Mouse (Mus musculus) adipose tissue, adult 10 weeks (tissue): ENCODE data around the gene Gm2696. TPM values are rescaled to one million over a fixed set of nuclear protein-coding genes. Genes with fewer than 3 reads are reported as not detected.

Experiments used
- polyA plus RNA-seq: library from polyadenylated mRNA; stranded (reverse); fragments of 350-450 nt; fragmentation: Illumina TruSeq; extraction: RNeasy Lipid Tissue Mini Kit (QIAGEN cat#74804); gene quantifications from one replicate; pipeline ENCODE4 v1.2.3, GENCODE M21; 2014; ENCODE audit warnings: low read depth, low replicate concordance

Gm2696 gene
- not detected for polyA plus RNA-seq

GRCm38 (mm10) chr10:77814382-77814781 lies at the start of gene Gm2696:
Gm2696 (plus strand) TSS chr10:77814682.

DNA sequence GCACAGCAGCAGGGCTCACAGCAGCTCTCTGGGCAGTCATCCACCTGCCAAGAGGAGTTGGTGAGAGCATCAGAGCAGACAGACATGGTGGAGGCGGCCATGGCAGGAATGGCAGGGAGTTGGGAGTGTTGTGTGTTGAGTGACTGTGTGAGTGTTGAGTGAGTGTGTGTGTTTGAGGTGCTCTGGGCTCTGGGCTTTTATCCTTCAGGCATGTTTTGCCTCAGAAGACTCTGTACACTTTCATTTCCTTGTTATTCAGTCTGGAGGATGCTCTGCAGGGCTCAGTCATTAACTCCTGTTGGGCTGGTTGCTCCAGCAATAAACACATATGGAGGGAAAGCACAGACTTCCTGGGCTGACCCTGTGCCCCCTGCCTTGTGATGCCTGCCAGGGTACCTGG lies 43.3 kb upstream of the Gm2696 start, which contains the start of gene Gm3238:
Gene Gm3238 (minus strand): TSS at position 101 of the 400 bp plus-strand sequence.

DNA sequence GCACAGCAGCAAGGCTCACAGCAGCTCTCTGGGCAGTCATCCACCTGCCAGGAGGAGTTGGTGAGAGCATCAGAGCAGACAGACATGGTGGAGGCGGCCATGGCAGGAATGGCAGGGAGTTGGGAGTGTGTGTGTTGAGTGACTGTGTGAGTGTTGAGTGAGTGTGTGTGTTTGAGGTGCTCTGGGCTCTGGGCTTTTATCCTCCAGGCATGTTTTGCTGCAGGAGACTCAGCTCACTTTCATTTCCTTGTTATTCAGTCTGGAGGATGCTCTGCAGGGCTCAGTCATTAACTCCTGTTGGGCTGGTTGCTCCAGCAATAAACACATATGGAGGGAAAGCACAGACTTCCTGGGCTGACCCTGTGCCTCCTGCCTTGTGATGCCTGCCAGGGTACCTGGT lies 37.6 kb upstream of the Gm2696 start, which contains the start of gene Gm7138:
Gene Gm7138 (minus strand): TSS at position 101 of the 400 bp plus-strand sequence.

GRCm38 (mm10) chr10:77782442-77782841 lies 32.0 kb upstream of the Gm2696 start, which contains the start of gene Gm3250:
Gm3250 (minus strand) TSS chr10:77782542.

DNA sequence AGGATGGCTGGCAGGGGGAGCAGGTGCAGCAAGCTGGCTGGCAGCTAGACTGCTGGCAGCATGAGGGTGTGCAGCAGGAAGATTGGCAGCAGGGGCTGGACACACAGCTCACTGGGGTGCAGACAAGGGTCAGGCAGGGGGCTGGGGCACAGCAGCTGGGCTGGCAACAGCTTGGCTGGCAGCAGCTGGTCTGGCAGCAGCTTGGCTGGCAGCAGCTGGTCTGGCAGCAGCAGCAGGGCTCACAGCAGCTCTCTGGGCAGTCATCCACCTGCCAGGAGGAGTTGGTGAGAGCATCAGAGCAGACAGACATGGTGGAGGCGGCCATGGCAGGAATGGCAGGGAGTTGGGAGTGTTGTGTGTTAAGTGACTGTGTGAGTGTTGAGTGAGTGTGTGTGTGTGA lies 26.6 kb upstream of the Gm2696 start, which contains the start of gene Gm7137:
Gene Gm7137 (minus strand): TSS at position 325 of the 400 bp plus-strand sequence.

GRCm38 (mm10) chr10:77794976-77795375 lies 19.5 kb upstream of the Gm2696 start, which contains the start of gene Gm9639:
Gm9639 (minus strand) TSS chr10:77795076.

GRCm38 (mm10) chr10:77798921-77799508 lies 15.5 kb upstream of the Gm2696 start, which contains the start of gene Gm19668:
Gm19668 (minus strand) TSS chr10:77799133.

GRCm38 (mm10) chr10:77811743-77812142 lies 2.7 kb upstream of the Gm2696 start, which contains the start of gene Gm9507:
Gm9507 (minus strand) TSS chr10:77811843.

DNA sequence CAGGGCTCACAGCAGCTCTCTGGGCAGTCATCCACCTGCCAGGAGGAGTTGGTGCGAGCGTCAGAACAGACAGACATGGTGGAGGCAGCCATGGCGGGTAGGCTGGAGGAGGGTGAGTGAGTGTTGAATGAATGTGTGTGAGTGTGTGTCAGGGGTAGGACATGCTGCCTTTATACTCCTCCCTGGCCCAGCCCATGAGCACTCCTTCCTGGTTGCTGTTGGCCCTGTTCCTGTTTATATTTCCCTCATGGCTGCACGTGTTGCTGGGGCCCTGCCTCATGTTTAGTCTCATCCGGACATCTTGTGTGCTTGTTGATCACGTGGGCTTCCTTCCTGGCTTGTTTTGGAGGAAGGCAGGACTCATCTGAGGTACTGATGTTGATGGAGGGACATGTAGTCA lies 12.5 kb downstream of the Gm2696 start, which contains the start of gene Krtap10-4:
Gene Krtap10-4 (minus strand): TSS at position 145 of the 400 bp plus-strand sequence.

GRCm38 (mm10) chr10:77835647-77836046 lies 21.2 kb downstream of the Gm2696 start, which contains the start of gene Krtap10-10:
Krtap10-10 (plus strand) TSS chr10:77835947.

DNA sequence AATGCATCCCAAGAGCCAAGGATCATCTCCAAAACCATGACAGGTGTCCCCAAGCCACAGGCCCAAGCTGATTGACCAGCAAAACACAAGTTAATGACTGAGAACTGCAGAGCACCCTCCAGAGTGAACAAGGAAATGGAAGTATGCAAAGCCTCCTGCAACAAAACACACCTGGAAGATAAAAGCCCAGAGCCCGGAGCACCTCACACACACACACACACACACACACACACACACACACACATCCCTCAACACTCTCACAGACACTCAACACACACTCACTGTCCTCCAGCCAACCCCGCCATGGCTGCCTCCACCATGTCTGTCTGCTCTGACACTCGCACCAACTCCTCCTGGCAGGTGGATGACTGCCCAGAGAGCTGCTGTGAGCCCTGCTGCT lies 32.0 kb downstream of the Gm2696 start, which contains the start of gene Gm36176:
Gene Gm36176 (plus strand): TSS at position 301 of the 400 bp plus-strand sequence.

GRCm38 (mm10) chr10:77852559-77852958 lies 38.1 kb downstream of the Gm2696 start, which contains the start of gene Gm10318:
Gm10318 (plus strand) TSS chr10:77852859.

GRCm38 (mm10) chr10:77861675-77862074 lies 47.2 kb downstream of the Gm2696 start, which contains the start of gene Gm3285:
Gm3285 (plus strand) TSS chr10:77861975.

Other genes starting within 250 kb of the Gm2696 start
- 176 TPM for gene Pttg1ip, start 233.0 kb upstream of the Gm2696 start, polyA plus RNA-seq
- gene Sumo3, start 208.6 kb upstream of the Gm2696 start, polyA plus RNA-seq: 138 TPM
- gene Gm49325, start 208.5 kb upstream of the Gm2696 start, polyA plus RNA-seq: 3.7 TPM
- 41.8 TPM for gene Ube2g2, start 192.4 kb upstream of the Gm2696 start, polyA plus RNA-seq
- 0.27 TPM for gene Tspear, start 128.1 kb upstream of the Gm2696 start, polyA plus RNA-seq
- gene Gm19402, start 123.9 kb upstream of the Gm2696 start, polyA plus RNA-seq: not detected
- not detected for gene Gm9508, start 117.4 kb upstream of the Gm2696 start, polyA plus RNA-seq
- not detected for gene Gm10272, start 108.1 kb upstream of the Gm2696 start, polyA plus RNA-seq
- gene Gm10024, start 103.2 kb upstream of the Gm2696 start, polyA plus RNA-seq: not detected
- not detected for gene Gm10142, start 98.9 kb upstream of the Gm2696 start, polyA plus RNA-seq
- not detected for gene Krtap12-1, start 94.1 kb upstream of the Gm2696 start, polyA plus RNA-seq
- gene Gm10100, start 88.2 kb upstream of the Gm2696 start, polyA plus RNA-seq: not detected
- not detected for gene Gm18596, start 72.0 kb upstream of the Gm2696 start, polyA plus RNA-seq
- not detected for gene Gm9736, start 63.3 kb upstream of the Gm2696 start, polyA plus RNA-seq
- gene Gm3233, start 55.0 kb upstream of the Gm2696 start, polyA plus RNA-seq: not detected
- gene Gm3238, start 43.4 kb upstream of the Gm2696 start, polyA plus RNA-seq: not detected
- gene Gm7138, start 37.7 kb upstream of the Gm2696 start, polyA plus RNA-seq: not detected
- not detected for gene Gm3250, start 32.1 kb upstream of the Gm2696 start, polyA plus RNA-seq
- not detected for gene Gm7137, start 26.5 kb upstream of the Gm2696 start, polyA plus RNA-seq
- gene Gm9639, start 19.6 kb upstream of the Gm2696 start, polyA plus RNA-seq: not detected
- gene Gm19668, start 15.5 kb upstream of the Gm2696 start, polyA plus RNA-seq: not detected
- not detected for gene Gm9507, start 2.8 kb upstream of the Gm2696 start, polyA plus RNA-seq
- not detected for gene Krtap10-4, start 12.4 kb downstream of the Gm2696 start, polyA plus RNA-seq
- gene Krtap10-10, start 21.3 kb downstream of the Gm2696 start, polyA plus RNA-seq: not detected
- gene Gm36176, start 32.1 kb downstream of the Gm2696 start, polyA plus RNA-seq: not detected
- not detected for gene Gm10318, start 38.2 kb downstream of the Gm2696 start, polyA plus RNA-seq
- not detected for gene Gm3285, start 47.3 kb downstream of the Gm2696 start, polyA plus RNA-seq
- 3.8 TPM for gene Lrrc3, start 87.9 kb downstream of the Gm2696 start, polyA plus RNA-seq
- gene Trpm2, start 155.9 kb downstream of the Gm2696 start, polyA plus RNA-seq: 1.5 TPM
- 20.0 TPM for gene 1810043G02Rik, start 163.8 kb downstream of the Gm2696 start, polyA plus RNA-seq
- 61.7 TPM for gene Pfkl, start 195.4 kb downstream of the Gm2696 start, polyA plus RNA-seq
- gene Dnmt3l, start 227.3 kb downstream of the Gm2696 start, polyA plus RNA-seq: 0.87 TPM
- 0.69 TPM for gene Aire, start 228.9 kb downstream of the Gm2696 start, polyA plus RNA-seq